Mouse (Mus musculus) intestine, embryonic 16.5 days (tissue): ENCODE measurements around the gene Gbp9. TPM values are rescaled to one million over a fixed set of nuclear protein-coding genes. Genes with fewer than 3 reads are reported as not detected.
"Not testable (repeated sequence)": the region's sequence is repeated elsewhere in the genome, so short reads cannot be mapped to it uniquely, and the experiment has no call there.

ENCODE experiments used
- ATAC-seq: fragments of 200-750 bp; cut with Nextera tagmentation; 2 replicates; pipeline ENCODE4 v1.8.0; 2017; ENCODE audit warnings: moderate TSS enrichment, moderate library complexity
- H3K27ac ChIP-seq: fragments of 300-500 bp; sonication (generic); 2 replicates; pipeline ENCODE4 v1.5.1; 2014; ENCODE audit warnings: mild to moderate bottlenecking, low read length
- H3K27me3 ChIP-seq: fragments of 300-500 bp; sonication (generic); replicated peaks from 2 replicates; pipeline ENCODE4 v1.6.1; 2014; ENCODE audit warnings: low read length, control low read depth, mixed read lengths; ENCODE audit not compliant: control insufficient read depth, insufficient read depth
- H3K36me3 ChIP-seq: fragments of 300-500 bp; sonication (generic); 2 replicates; pipeline ENCODE4 v1.6.1; 2014; ENCODE audit warnings: low read length, control low read depth; ENCODE audit not compliant: control insufficient read depth, insufficient read depth
- H3K4me1 ChIP-seq: fragments of 300-500 bp; sonication (generic); 2 replicates; pipeline ENCODE4 v1.6.1; 2014; ENCODE audit warnings: low read length, control low read depth, mixed read lengths; ENCODE audit not compliant: control insufficient read depth, insufficient read depth
- H3K4me2 ChIP-seq: fragments of 300-500 bp; sonication (generic); 2 replicates; pipeline ENCODE4 v1.6.1; 2014; ENCODE audit warnings: low read depth, low read length, control low read depth
- H3K4me3 ChIP-seq: fragments of 300-500 bp; sonication (generic); 2 replicates; pipeline ENCODE4 v1.5.1; 2014; ENCODE audit warnings: mild to moderate bottlenecking, low read length
- H3K9ac ChIP-seq: fragments of 300-500 bp; sonication (generic); 2 replicates; pipeline ENCODE4 v1.6.1; 2014; ENCODE audit warnings: low read depth, low read length
- H3K9me3 ChIP-seq: fragments of 300-500 bp; sonication (generic); 2 replicates; pipeline ENCODE4 v1.6.1; 2016; ENCODE audit warnings: low read length, control low read depth; ENCODE audit not compliant: control insufficient read depth
- WGBS: fragments of 180-500 bp; shearing (Covaris S2); extraction: QIAGEN DNeasy Blood & Tissue Kit; methylation state at CpG from one replicate; pipeline ENCODE4 v1.1.7; 2014; 5-methylcytosine and 5-hydroxymethylcytosine counted together
- polyA plus RNA-seq: library from polyadenylated mRNA; unstranded; fragments of >200 nt; fragmentation: Nextera tagmentation; extraction: Ambion mirVana; gene quantifications from 2 replicates; pipeline ENCODE4 v1.2.1, GENCODE M21; 2015

Gene Gbp9
- polyA plus RNA-seq, 1 experiment from 2014 or later = 1.9 TPM

DNA sequence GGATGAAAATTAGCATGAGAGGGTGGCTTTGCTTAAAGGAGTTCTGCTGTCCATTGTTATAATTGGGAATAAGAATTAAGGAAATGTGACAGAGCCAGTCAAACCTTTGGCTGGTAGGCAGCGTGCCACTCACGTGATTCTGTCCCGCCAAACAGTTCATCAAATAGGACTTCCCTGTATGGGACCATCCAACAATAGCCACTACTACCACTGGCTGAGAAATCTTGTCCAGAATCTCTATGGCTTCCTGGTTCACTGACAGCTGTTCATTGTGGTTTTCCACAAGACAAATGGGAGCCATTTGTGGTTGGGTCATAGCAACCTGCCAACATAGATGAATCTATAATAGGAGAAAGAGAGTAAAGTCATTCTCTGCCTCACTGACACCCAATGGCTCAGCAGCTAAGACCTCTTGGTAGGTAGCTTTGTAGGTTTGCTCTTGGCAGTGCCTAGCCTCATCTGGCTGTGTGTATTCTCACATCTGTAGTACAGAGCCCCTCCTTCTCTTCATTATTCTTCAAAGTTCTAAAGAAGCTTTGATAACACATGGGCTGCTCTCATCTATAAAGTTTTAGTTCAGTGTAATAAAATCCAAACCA is 2.5 kb downstream of the Gbp9 start:
- not testable (repeated sequence) for H3K27me3 ChIP-seq, H3K9me3 ChIP-seq, H3K4me1 ChIP-seq, H3K36me3 ChIP-seq, H3K4me2 ChIP-seq, H3K4me3 ChIP-seq, H3K9ac ChIP-seq, ATAC-seq, H3K27ac ChIP-seq
- WGBS = 92% methylated on average over 3 of the region's 3 CpGs

DNA sequence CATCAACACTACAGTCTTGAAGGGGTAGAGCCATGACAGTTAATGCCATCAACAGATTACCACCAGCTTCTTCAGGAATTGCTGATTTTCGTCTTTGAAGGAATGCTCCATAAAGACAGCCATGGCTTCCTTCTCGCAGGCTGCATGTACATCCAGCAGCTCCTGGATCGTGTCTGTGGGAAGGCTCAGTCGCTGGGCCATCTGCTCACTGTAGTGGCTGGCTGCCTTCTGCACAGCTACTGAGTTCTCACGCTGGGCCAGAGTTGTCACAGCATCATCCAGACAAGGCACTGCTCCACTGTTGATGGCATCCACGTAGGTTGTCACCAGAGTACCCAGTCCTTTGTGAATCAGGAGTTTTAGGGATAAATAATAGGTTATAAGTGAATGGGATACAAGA is 17.6 kb downstream of the Gbp9 start:
- H3K4me1 ChIP-seq, H3K27me3 ChIP-seq, H3K36me3 ChIP-seq, H3K9me3 ChIP-seq, H3K4me3 ChIP-seq, ATAC-seq, H3K9ac ChIP-seq, H3K27ac ChIP-seq, H3K4me2 ChIP-seq: not testable (repeated sequence)
- WGBS = 77% methylated on average over 6 of the region's 6 CpGs

DNA sequence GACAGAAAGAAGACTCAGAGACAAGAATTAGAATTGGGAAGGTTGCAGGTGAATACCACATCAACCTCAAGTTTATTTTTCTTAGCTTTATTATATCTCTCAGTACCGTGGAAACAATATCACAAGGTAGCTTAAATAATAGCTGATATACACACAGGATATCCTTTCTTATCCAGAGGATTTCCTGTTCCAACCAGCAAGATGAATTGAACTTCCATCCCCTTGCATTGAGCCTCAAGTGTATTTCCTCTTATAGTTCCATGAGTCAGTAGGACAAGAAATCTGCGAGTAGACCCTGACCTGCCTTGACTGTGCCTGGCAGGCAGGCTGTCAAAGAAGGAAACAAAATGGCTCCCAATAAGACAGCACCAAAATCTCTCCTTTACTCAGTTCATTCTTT is 23.6 kb downstream of the Gbp9 start:
- H3K4me1 ChIP-seq = no peaks in the 10 kb centered on the region
- no peak overlapping the region for H3K27ac ChIP-seq
- no peaks in the 10 kb centered on the region for H3K27me3 ChIP-seq
- H3K36me3 ChIP-seq = no peaks in the 10 kb centered on the region
- no peak for ATAC-seq
- H3K4me2 ChIP-seq = no peak overlapping the region
- WGBS = 72% methylated on average over 2 of the region's 2 CpGs
- H3K9me3 ChIP-seq = no peaks in the 10 kb centered on the region
- H3K4me3 ChIP-seq = no peak overlapping the region
- H3K9ac ChIP-seq = no peak overlapping the region

DNA sequence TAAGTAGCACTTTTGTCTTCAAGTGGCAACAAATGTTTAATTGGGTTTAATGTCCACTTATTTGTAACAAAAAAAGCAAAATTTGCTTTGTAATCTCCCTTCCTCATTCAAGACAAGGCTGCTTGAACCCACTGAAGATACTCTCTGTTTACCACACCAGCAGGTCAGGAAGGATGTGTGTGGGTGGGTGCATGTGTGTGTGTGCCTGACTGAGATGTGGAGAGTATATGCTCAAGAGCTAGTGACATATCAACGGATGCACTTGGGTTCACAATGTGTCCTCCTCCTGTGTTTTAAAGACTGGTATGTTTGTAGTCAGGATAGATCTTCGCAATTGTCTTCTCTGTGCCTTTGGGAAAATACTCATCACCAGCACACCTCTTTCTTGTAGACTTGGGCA is 24.6 kb downstream of the Gbp9 start:
- Histone ChIP-seq H3K4me2 (no peak overlapping the region), H3K27me3 (no peaks in the 10 kb centered on the region), H3K4me1 (no peaks in the 10 kb centered on the region), H3K27ac (no peak overlapping the region), H3K9me3 (no peaks in the 10 kb centered on the region), H3K4me3 (no peak overlapping the region), H3K9ac (no peak overlapping the region), H3K36me3 (no peaks in the 10 kb centered on the region)
- ATAC-seq = no peak
- WGBS = 78% methylated on average over 2 of the region's 2 CpGs

- H3K4me1 ChIP-seq = no peaks in the 10 kb centered on the region
- H3K27ac ChIP-seq = no peak overlapping the region
- H3K4me3 ChIP-seq = no peak overlapping the region
- no peaks in the 10 kb centered on the region for H3K9me3 ChIP-seq
- no peaks in the 10 kb centered on the region for H3K36me3 ChIP-seq
- no peak for ATAC-seq
- 89% methylated on average over 5 of the region's 5 CpGs for WGBS
- no peak overlapping the region for H3K9ac ChIP-seq
- no peak overlapping the region for H3K4me2 ChIP-seq
- H3K27me3 ChIP-seq = no peaks in the 10 kb centered on the region
These were observed 25.7 kb downstream of the Gbp9 start for GRCm38 (mm10) chr5:105113656-105114055.

DNA sequence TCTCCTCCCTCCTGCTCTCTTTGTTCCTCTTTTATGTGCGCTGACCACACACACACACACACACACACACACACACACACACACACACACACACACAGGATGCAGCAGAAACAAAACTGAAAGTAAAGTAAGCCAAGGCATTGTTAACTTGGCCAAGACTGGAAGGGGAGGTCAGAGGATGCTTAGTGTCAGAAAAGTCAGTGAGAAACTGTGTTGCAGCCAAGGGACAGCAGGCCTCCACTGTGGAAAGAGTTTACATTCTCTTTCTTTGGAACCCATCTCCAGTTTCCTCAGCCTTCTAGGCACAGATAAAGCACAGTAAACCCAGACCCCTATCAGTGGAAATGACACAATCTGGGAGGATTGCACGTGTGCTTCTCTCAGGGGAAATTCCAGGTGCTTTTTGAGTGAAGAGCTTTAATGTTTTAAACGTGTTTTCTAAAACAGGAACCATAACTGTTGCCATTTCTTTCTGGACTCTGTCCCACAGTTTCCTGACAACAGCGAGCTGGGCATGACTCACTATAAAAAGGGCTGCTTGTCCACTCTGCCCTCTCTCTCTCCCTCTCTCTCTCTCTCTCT is 29.0 kb downstream of the Gbp9 start:
- H3K4me1 ChIP-seq, H3K36me3 ChIP-seq, H3K4me3 ChIP-seq, H3K9ac ChIP-seq, H3K27me3 ChIP-seq, H3K9me3 ChIP-seq: not testable (repeated sequence)
- peak overlapping the region; percentile 33; the same call in 1 of the 2 replicates for H3K27ac ChIP-seq
- H3K4me2 ChIP-seq = 0 out of 2 replicates have a peak overlapping the region, but pooled peaks have one; percentile 6
- 10% methylated on average over 4 of the region's 4 CpGs for WGBS
- peak; percentile 72 for ATAC-seq

DNA sequence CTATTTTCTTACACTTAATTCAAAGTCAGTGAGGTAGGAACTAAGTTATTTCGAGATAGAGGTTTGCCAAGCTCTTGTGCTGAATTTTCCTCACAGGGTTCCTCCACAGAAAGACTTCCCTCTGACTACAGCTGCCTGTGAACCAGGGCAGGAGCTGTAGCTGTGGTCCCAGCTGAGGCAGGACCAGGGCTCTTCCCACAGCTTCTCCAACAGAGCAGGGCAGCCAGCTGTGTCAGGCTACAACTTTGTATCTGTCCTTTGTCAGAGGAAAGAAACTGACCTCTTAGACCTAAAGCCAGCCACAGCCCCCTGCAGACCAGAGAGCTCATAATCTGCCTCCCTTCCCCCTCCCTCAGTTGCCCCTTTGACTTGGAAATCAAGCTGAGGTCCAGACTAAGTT is 29.6 kb downstream of the Gbp9 start:
- H3K9ac ChIP-seq, H3K4me3 ChIP-seq, H3K27ac ChIP-seq, H3K4me2 ChIP-seq, H3K9me3 ChIP-seq, ATAC-seq, H3K4me1 ChIP-seq, H3K27me3 ChIP-seq, H3K36me3 ChIP-seq: not testable (repeated sequence)
- WGBS = 33% methylated on average over 1 of the region's 1 CpGs

DNA sequence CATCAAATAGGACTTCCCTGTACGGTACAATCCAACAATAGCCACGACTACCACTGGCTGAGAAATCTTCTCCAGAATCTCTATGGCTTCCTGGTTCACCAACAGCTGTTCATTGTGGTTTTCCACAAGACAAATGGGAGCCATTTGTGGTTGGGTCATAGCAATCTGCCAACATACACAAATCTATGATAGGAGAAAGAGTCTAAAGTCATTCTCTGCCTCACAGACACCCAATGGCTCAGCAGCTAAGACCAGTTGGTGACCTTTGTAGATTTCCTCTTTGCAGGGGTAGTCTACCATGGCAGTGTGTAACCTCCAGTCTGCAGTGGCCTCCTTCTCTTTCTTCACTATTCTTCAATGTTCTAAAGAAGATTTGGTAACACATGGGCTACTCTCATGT is 33.6 kb downstream of the Gbp9 start:
- H3K4me3 ChIP-seq, H3K9ac ChIP-seq, H3K27me3 ChIP-seq, H3K27ac ChIP-seq, H3K9me3 ChIP-seq, H3K4me2 ChIP-seq, H3K4me1 ChIP-seq, ATAC-seq, H3K36me3 ChIP-seq: not testable (repeated sequence)
- 79% methylated on average over 2 of the region's 2 CpGs for WGBS

GRCm38 (mm10) chr5:105081900-105082299 is 57.4 kb downstream of the Gbp9 start:
- H3K36me3 ChIP-seq = no peaks in the 10 kb centered on the region
- ATAC-seq = no peak

GRCm38 (mm10) chr5:105068356-105068755 is 71.0 kb downstream of the Gbp9 start:
- H3K27me3 ChIP-seq, H3K4me2 ChIP-seq, H3K9ac ChIP-seq, H3K36me3 ChIP-seq, H3K4me1 ChIP-seq, H3K4me3 ChIP-seq, ATAC-seq, H3K27ac ChIP-seq, H3K9me3 ChIP-seq: not testable (repeated sequence)

More at GRCm38 (mm10) chr5:105081900-105082299, 57.4 kb downstream of the Gbp9 start:
- no peaks in the 10 kb centered on the region for H3K9me3 ChIP-seq
- no peak overlapping the region for H3K9ac ChIP-seq
- no peaks in the 10 kb centered on the region for H3K4me1 ChIP-seq
- H3K27ac ChIP-seq = no peak overlapping the region
- H3K27me3 ChIP-seq = no peaks in the 10 kb centered on the region
- no peak overlapping the region for H3K4me3 ChIP-seq
- no peak overlapping the region for H3K4me2 ChIP-seq
